Mouse (Mus musculus): ENCODE measurements at regions not wholly inside any gene's neighbourhood (a gene's known extent, or its start where the extent isn't known, plus 50 kb on each side); places are given as distances from the start of the nearest gene placed in this dataset.

GRCm38 (mm10) chr9:33915349-33916056 lies 570.2 kb upstream of the Kirrel3 start:
- no peaks in the 10 kb centered on the region for H3K4me1 ChIP-seq (ENCODE audit: control insufficient read depth, insufficient read depth, insufficient read length, low read length)
- H3K4me3 ChIP-seq (ENCODE audit: insufficient read depth, low read depth, low read length), result no peak overlapping the region

GRCm38 (mm10) chr9:33930286-33930685 lies 555.4 kb upstream of the Kirrel3 start:
- H3K27ac ChIP-seq (replicated peaks; ENCODE audit: low read depth, low read length), result no peak overlapping the region
- no peak overlapping the region for H3K4me3 ChIP-seq (ENCODE audit: insufficient read depth, low read depth, low read length)
- H3K4me1 ChIP-seq (ENCODE audit: control insufficient read depth, insufficient read depth, insufficient read length, low read length), result no peaks in the 10 kb centered on the region

More at GRCm38 (mm10) chr9:33915349-33916056, 570.2 kb upstream of the Kirrel3 start:
- H3K27ac ChIP-seq (replicated peaks; ENCODE audit: low read depth, low read length), result no peak overlapping the region

GRCm38 (mm10) chr9:33934071-33934470 lies 551.6 kb upstream of the Kirrel3 start:
- H3K4me3 ChIP-seq (ENCODE audit: insufficient read depth, low read depth, low read length), result no peak overlapping the region
- H3K4me1 ChIP-seq (ENCODE audit: control insufficient read depth, insufficient read depth, insufficient read length, low read length), result no peaks in the 10 kb centered on the region
- H3K27ac ChIP-seq (replicated peaks; ENCODE audit: low read depth, low read length), result no peak overlapping the region

- Histone ChIP-seq H3K27ac (replicated peaks; ENCODE audit: low read depth, low read length) (no peak overlapping the region), H3K4me3 (ENCODE audit: insufficient read depth, low read depth, low read length) (no peak overlapping the region), H3K4me1 (ENCODE audit: control insufficient read depth, insufficient read depth, insufficient read length, low read length) (no peaks in the 10 kb centered on the region)
Measured at GRCm38 (mm10) chr9:33954319-33954718, 531.4 kb upstream of the Kirrel3 start.

Data from brown adipose tissue, adult 24 weeks (tissue).